Mouse (Mus musculus) left cerebral cortex, adult 8-10 months (tissue): ENCODE results near the gene Dgkb. TPM values are rescaled to one million over a fixed set of nuclear protein-coding genes. Genes with fewer than 3 reads are reported as not detected.

Experiments
- DNase-seq, 2 experiments: peaks; one replicate each; pipeline ENCODE4 v3.0.0; 2022; ENCODE audit warnings: low spot score in 2 of 2
- total RNA-seq, 4 experiments: library from RNA; stranded (reverse); gene quantifications; 2 replicates each; pipeline ENCODE4 v1.2.4; 2022

The Dgkb gene
- total RNA-seq, 4 experiments from 2014 or later, result 141 to 188 (median 162) TPM

DNA sequence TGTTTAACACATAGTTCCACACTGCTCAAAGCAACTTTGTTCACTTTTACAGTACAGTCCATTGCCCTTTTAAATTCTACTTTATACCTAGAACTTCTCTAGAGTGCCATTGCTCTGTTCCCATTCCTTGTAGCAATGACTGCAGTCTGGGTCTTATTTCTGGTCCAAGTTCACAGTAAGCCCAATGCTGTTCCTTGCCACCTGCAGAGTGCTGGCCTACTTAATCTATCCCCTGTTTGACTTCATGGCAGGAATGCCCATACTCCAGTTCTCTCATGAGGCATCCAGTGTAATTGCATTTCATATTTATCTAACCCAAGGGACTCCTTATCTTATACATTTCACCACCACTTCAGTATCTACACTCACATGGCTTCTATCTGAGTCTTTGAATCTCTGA lies 772.4 kb downstream of the Dgkb start:
- no peak for DNase-seq

DNA sequence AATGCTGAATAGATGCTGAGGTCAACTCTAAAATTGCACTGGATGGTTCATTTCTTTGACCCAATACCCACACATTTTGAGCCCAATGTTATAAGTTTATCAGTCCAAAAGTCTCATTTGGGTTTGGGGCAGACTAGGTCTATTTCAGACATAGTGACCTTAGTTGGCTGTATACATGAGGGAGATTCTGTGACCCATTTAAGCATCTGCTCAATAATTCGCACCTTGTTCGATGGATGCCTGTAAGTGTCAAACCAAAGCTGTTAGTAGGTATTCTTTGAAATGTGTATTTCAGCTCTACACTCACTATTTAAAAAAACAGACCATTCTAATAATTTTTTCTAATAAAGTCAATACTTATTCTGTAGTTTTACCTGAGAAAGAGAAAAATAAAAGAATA lies 776.1 kb downstream of the Dgkb start:
- DNase-seq, result no peak

DNA sequence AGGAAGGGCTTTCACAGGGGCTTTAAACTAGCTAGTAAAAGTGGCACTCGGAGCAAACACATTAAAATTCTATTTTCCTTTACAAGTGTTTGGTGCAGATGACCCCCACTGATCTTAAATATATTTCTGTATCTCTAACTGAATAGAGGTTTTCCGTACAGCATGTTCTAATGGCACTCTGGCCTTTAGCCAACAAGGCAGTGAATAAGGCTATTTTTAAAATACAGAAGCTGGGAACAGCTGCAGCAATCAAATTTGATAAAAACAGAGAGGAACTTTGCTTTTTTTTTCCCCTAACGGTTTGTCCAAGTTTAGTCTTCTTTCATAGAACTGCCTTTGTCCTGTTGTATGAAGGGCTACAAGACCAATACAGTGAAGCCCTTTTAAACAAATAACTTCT lies 776.5 kb downstream of the Dgkb start:
- no peak for DNase-seq

DNA sequence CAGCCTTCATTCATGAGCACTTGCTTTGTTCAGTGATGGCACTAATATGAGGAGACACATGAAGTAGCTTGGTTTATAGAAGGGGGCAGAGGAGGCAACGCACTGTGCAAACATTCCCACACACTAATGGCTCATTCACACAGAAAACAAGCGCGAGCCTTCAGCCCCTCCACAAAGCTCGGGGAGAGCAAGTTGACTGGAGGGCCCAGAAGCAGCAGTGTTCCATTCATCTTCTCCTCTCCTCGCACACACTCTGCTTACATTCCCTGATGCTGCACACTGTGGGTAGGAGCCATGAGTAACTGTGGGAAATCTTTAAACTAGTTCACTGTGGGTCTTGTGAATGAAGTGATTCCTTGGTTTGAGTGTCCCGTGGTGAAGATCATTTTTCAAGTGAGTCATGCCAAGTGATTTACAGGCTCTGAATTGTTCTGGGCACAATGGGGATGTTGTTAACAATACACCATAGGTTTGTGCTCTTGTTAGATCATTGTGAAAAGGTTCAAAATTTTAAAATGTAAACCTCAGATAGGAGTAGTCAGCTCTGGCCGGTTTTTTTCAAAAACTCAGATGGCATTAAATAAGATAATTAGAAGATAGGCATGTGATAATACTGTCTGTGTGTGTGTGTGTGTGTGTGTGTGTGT lies 779.0 kb downstream of the Dgkb start:
- DNase-seq, result no peak

DNA sequence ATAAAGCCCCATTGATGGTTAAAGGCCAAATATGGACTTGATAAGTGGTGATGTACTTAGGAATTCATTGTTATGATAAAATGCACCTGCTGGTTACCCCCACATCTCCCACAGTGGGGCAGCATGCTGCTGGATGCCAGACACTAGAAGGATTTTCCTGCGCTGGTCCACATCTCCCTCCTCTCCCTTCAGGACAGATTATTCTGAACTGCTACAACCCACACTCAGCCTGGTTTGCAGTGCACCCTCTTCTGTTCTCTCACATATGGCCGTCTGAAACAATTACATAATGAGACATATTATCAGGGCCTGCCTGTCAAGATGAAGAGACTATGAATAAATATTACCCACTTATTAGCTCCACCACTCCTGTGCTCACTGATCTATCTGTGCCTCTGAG lies 780.6 kb downstream of the Dgkb start:
- peak in 1 of 2 experiments; percentile 25 for DNase-seq

DNA sequence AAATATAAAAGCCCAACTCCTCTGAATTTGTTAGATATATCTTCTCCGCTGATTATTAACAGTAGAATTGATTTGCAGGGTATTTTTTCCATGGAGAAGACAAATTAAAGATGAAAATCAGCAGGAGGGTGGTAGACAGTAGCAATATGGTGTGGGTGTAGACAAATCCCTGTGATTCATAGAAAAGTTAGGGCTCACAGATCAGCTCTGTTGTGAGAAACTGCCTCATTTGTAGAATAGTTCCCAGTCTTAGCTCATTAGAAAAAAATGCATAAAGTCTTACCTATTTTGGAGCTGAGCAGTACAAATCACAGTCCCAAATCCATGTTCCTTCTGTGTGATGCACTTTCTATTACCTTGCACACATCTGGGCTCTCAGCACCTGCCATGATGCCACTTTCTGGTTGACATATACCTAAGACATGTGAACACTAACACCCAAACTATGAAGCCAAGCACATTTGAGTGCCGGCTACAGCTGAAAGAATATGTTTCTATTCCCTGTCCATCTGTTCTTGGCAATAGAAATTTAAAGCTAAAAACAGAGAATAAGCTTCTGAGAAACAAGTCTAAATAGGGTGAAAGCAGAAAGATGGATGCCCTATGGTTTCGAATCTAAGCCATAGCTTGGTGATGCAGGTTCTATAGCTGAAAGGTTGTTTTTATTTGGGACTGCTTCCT lies 782.8 kb downstream of the Dgkb start:
- DNase-seq, result peak in 1 of 2 experiments; percentile 15

DNA sequence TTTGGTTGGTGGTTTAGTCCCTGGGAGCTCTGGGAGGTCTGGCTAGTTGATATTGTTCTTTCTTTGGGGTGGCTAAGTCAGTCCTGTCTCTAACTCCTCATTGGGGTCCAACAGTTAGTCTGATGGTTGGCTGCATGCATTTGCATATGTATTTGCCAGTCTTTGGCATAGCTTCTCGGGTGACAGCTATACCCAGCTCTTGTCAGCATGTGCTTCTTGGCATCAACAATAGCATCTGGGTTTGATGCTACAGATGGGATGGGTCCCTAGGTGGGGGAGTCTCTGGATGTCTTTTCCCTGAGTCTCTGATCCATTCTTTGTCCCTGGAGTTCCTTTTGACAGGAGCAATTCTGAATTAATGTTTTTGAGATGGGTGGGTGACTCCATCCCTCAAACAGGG lies 790.6 kb downstream of the Dgkb start:
- no peak for DNase-seq

DNA sequence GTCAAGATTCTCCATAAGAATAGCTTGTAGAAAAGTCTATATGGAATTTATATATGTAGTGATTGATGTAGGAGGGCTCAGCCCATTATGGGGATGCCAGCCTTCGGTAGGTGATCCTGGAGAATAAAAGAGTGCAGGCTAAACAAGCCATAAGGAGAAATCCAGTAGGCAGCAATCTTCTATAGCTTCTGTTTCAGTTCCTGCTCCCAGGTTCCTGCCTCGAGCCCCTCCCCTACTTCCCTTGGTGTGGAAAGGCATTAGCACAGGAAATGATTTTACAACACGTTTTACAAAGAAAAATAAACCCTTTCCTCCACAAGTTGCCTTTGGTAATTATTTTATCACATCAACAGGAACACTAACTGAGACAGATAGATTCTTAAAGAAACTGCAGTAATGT lies 850.7 kb downstream of the Dgkb start:
- DNase-seq, result no peak
